Mouse (Mus musculus) right cerebral cortex, adult 2 months (tissue): ENCODE measurements around the gene Ctrc.

ENCODE experiments used
- DNase-seq, 2 experiments: peaks; one replicate each; pipeline ENCODE4 v3.0.0; 2021 to 2022; ENCODE audit warnings: low spot score in 2 of 2

The Ctrc gene

GRCm38 (mm10) chr4:141821178-141821577, 25.0 kb downstream of the Ctrc start:
- no peak for DNase-seq

GRCm38 (mm10) chr4:141819316-141819715, 26.8 kb downstream of the Ctrc start:
- no peak for DNase-seq

GRCm38 (mm10) chr4:141818861-141819260, 27.3 kb downstream of the Ctrc start:
- DNase-seq, result no peak

DNA sequence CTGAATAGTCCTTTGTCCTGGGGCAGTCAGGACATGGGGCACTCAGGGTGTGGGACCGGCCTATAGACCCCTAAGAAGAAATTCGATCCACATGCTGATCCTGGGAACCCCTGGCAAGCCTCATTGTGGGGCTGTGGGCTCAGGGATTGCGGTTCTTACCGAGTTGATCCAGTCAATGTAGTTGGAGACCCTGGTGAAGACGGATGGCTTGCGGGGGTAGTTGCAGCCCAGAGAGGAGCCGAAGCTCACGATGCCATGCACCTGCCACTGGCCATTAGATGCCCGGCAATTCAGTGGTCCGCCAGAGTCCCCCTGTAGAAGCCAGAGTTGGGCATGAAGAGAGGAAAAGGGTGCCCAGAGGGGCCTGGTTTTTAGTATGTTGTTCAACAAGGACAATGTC, 28.5 kb downstream of the Ctrc start:
- no peak for DNase-seq

DNA sequence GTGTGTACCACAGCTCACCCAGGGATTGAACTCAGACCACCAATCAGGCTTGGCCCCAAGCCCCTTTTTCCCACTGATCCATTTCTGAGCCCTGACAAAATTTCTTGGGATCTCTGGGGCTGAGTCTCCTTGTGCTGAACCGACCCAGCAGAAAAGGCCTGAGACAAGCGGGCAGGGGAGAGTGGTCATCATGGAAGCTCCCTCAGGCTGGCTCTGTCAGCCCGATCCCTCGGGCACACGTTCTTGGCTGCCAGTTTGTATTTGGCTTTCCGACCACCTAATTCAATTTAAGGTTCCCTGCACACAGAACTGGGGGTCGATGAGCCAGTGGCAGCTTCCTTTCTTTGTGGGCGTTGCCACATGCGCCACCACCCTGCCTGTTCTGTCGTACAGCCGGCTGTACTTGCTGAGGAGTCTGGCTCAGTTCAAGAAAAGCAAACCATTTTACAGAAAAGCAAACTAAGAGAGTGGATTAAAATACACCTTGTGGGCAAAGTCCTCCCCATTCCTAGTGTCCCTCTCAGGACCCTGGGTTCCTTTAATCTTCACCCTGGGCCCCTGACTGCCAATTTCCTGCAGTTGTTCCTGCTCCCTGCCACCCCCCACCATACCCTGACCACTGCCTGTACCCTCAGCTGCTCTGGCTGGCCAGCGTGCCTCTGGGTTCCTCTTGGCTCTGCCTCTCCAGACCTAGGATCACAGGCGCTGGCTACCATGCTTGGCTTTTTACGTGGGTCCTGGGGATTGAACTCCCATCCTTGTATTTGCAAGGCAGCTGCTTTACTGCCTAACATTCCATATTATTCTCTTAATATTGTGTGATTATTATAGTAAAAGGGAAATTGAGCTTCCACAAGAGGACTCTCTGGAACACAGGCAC, 29.1 kb downstream of the Ctrc start:
- no peak for DNase-seq

DNA sequence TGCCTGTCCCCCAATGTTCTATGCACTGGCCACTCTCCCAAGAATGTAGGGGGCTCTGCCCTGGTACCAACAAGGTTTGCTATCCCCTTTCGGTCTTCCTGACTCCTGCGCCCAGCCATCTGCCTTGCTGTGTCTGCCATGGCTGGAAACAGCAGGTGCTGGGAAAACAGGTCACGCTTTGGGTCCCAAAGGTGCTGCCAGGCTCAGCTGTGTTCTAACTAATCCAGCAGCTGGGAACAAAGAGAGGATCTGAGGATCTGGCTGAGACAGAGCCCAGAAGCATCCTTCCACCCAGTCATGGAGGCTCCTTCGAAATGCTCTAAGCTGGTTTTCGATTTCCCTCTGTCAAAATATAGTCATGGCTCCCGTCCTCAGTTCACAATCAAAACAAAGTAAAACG, 29.9 kb downstream of the Ctrc start:
- no peak for DNase-seq

DNA sequence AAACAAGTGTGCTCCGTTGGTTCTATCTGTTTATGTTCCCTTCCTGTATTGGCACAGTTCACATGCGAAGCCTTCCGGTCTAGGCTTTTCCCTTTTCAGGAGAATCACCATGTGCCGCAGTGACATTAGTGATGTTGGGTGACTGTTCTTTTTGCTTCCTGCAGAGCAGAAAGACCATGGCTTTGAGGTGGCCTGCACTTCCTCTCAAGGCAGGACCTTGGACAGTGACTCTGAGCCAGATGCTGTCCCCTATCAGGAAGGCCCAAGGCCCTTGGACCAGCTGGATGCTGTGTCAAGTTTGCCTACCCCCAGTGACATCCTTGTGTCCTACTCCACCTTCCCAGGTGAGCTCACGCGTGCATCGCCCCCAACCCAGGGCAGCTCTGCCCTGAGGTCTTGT, 34.8 kb downstream of the Ctrc start:
- DNase-seq, result no peak

DNA sequence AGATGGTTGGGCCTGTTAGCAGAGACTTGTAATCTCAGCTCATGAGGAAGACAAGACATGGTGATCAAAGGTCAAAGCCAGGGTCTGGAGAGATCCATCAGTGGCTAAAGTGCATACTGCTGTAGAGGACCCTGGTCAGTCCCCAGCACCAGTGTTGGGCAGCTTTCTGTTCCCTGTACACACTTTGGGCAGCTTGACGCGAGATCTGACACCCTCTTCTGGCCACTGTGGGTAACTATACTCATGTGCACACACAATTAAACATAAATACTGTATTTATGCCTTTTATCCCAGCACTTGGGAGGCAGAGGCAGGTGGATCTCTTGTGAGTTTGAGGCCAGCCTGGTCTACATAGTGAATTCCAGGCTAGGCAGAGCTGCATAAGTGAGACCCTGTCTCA, 35.2 kb downstream of the Ctrc start:
- no peak for DNase-seq

DNA sequence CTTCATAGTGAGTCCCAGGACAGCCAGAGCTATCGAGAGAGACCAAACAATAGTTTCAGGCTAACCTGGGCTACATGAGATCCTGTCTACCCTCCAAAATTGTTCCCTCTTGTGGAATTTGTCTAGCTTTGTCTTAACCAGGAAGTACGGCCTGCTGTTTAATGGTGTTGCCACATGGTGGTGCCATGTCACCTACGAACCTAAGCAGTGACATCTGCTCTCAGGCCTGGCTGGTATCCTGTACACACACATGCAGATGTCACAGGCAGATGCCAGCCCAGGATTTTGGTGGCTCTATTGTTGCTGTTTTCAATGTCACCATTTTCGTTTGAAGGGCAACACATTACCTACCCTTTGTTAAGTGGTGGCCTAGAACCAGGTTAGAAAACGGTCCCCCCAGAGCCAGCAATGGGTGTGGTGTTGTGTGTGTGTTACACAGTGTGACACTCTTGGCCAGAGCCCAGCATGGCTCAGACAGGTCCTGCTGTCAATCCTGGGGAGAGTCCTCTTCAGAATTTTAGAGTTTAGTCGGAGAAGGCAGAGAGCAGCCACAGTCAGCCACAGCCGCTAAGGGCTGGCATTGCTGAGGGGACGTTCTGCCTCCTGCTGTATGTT, 36.2 kb downstream of the Ctrc start:
- DNase-seq, result no peak

DNA sequence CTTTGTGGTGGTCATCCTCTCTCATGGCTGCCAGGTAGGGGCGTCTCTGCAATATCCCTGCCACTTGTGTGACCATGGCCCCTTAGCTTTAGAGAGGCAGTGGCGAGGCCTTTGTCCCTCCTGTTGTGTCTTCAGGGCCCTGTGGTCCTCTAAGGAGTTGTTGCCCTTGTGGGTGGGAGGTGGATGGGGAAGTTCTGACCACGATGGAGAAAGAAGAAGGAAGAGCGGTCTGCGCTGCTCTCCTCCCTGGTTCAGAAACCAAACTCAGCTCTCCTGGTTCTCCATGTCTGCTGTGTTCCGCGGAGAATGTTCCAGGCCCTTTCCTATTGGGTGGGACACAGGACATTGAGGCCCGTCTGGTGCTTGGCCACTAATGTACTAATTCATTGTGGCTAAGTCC, 40.3 kb downstream of the Ctrc start:
- no peak for DNase-seq

GRCm38 (mm10) chr4:141804105-141804504, 42.1 kb downstream of the Ctrc start:
- no peak for DNase-seq

- no peak for DNase-seq
Observed at GRCm38 (mm10) chr4:141797545-141797944, 48.6 kb downstream of the Ctrc start.

DNA sequence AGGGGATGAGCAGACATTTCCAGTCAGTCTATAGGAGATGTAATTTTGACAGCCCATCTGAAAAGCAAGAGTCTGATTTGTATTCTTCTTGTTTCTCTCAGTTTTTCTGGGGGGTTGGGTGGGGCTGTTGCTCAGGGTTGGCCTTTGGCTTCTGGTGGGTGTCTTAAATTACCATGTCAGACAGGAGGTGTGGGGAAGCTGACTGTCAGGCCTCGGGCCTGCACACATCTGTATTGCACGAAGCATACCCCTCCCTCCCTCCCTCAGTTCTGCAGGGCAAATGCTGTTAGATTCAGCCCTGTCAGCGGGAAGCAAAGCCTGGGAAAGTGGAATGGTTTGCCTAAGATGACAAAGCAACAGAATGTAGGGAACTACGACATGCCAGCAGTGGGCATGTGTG, 49.2 kb downstream of the Ctrc start:
- DNase-seq, result no peak

DNA sequence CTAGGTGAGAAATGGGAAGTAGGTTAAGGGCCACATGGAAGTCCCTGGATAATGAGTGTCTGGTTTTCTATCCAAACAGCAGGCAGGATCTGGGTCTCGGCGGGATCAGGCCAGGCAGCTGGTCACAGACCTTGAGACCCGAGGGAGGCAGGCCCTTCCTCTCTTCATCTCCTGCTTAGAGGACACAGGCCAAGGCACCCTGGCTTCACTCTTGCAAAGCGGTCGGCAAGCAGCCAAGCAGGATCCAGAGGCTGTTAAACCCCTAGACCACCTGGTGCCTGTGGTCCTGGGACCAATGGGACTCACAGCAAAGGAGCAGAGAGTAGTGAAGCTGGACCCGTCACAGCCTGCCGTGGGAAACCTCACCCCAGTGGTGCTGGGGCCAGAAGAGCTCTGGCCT, 49.8 kb downstream of the Ctrc start:
- no peak for DNase-seq

- no peak for DNase-seq
Observed at GRCm38 (mm10) chr4:141794152-141794535, 52.0 kb downstream of the Ctrc start.

GRCm38 (mm10) chr4:141793282-141794151, 52.6 kb downstream of the Ctrc start, which contains the start of gene Casp9:
Gene Casp9 (plus strand): TSS chr4:141793612.
- DNase-seq, result peak; percentile 95

DNA sequence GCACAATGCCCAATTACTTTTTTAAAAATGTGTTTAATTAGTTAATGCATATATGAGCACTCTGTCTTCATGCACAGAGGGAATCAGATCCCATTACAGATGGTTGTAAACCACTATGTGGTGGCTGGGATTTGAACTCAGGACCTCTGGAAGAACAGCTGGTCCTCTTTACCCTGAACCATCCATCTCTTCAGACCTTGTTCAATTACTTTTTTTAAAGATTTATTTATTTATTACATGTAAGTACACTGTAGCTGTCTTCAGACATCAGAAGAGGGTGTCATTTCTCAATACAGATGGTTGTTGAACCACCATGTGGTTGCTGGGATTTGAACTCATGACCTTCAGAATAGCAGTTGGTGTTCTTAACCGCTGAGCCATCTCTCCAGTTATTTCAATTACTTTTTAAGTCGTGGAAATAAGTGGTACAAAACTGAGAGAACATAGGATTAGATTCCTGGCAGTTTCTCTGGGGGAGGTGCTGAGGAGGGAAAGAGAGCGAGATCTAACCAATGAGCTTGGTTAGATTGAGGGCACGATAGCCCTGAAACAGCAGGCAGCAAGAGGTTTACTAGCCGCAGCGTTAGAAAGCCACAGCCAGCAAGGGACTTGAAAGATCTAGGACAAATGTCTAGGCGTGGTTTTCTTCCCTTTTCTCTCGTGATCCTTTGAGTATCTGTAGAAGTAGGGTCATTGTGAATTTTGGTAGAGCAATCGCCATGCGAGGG, 53.4 kb downstream of the Ctrc start:
- DNase-seq, result no peak

DNA sequence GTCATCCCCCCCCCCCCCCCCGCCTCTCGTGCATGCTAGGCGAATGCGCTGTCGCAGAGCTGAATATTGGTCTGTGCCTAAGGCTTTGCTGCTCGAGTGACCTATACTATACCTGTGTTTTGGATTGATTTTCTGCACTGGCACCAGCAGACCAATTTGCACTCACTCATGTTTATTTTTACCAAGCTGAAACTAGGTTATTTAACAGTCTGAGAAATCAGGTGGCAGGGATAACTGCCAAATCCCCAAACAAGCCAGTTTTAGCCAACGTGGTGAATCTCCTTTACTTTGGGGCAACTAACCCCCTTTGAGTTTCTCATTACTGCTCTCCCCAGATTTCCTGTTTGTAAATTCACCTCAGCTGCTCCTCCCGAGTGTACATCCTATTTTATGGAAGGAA, 54.2 kb downstream of the Ctrc start:
- DNase-seq, result no peak

DNA sequence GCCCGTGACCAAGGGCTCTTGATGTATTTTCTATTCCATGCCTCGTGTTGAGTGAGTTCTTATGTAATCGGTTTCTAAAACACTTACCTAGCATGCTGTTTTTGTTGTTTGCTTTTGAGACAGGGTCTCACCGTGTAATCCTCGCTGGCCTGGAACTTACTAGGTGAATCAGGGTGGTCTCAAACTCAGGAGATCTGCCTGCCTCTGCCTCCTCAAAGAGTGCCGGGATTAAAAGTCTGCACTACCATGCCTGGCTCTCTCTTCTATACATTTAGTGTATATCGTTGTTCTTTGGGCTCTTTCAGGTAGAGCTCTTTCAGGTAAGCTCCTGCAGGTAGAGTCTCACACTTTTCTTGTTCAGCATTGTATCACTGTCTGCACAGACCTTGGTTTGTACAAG, 54.7 kb downstream of the Ctrc start:
- no peak for DNase-seq

DNA sequence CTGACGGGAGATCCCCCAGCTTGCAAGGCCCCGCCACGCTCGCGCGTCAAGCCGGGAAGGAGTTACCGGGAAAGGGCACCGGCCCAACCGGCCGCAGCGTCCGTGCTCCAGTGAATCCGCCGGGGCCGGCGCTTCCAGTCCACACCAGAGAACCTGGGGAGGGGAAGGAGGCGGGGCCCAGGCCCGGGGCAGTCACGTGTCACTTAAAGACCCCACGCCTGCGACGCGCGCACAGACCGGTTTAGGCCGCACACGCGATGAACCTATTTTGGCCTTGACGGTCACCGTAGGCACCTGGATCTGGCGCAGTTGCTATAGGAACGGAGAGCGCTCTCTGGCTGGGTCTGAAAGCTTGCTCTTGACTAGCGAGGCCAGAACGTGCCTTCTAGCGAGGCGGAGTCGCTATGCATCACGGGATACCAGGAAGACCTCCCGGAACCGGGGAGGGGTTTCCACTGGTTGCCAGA, 55.6 kb downstream of the Ctrc start, which contains the start of gene Dnajc16:
TSS of gene Dnajc16 (minus strand) at position 408 of the 467 bp plus-strand sequence.
- DNase-seq, result peak; percentile 97 to 99

- no peak for DNase-seq
Observed at GRCm38 (mm10) chr4:141789564-141790218, 56.5 kb downstream of the Ctrc start.
